Mouse (Mus musculus) embryo, embryonic 11 days (tissue): ENCODE measurements at regions not wholly inside any gene's neighbourhood (a gene's known extent, or its start where the extent isn't known, plus 50 kb on each side); places are given as distances from the start of the nearest gene placed in this dataset.

ENCODE experiments used
- DNase-seq: peaks from one replicate; pipeline ENCODE4 v3.0.0-alpha.2; 2015

DNA sequence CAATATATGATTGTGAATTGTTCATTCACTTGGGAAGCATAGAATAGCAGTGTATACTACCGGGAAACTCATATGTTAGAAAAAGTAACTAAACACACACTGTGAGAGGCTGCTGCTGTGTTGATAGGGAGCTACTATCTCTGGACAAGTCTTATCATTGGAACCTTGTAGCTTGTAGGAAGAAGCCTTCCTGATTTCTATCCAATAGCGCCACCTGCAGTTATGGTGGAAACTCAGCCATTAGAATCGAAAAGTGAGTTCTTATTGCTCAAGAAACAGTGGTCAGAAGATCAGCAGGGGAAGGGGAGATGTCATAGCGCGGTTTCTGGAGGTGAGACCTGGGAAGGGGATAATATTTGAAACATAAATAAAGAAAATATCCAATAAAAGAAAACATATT lies 1245.1 kb upstream of the Cdh6 start:
- DNase-seq: peak; percentile 51

DNA sequence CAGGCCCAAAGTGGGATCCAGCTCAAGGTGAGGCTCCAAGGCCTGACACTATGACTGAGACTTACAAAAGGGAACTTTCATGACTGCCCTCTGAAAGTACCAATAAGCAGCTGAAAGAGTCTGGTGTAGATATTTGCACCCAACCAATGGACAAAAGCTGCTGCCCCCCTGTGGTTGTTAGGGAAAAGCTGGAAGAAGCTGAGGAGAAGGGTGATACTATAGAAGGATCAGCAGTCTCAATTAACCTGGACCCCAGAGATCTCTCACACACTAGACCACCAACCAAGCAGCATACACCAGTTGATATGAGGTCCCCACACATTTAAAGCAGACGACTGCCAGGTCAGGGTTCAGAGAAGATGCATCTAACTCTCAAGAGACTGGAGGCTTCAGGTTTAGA lies 1211.9 kb upstream of the Cdh6 start:
- DNase-seq: no peak

GRCm38 (mm10) chr15:14378340-14378739 lies 1204.9 kb upstream of the Cdh6 start:
- DNase-seq: no peak
